Mouse (Mus musculus): ENCODE results near the gene Foxo3. TPM values are rescaled to one million over a fixed set of nuclear protein-coding genes. Genes with fewer than 3 reads are reported as not detected.

The Foxo3 gene
- polyA plus RNA-seq, 1 experiment = 14.6 TPM

DNA sequence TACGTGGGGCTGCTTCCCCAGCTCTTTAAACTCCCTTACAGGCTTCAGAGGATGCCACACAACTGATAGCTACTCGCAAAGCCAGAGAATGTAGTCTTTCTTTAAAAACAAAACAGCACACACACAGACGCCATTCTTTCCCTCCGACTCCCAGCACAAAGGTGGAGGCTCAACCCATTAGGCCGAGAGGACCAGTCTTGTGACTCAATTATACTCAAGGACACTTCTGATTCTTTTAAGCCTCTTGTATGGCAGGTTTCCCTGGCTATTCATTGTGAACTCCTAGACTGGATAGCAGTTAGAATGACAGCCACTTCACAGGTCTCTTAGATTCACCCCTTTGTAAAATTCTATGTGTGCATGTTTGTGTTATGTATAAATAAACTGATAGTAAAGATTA is 38.3 kb downstream of the Foxo3 start:
- TF ChIP-seq POLR2A (IDR thresholded peaks at IDR 0.05; ENCODE audit: borderline replicate concordance, extremely low read depth, insufficient read depth, insufficient read length, poor library complexity, severe bottlenecking) (no peak), CTCF (IDR thresholded peaks at IDR 0.05; ENCODE audit: borderline replicate concordance, extremely low read depth, insufficient read depth, insufficient read length) (no peak)
- peak; percentile 53 for DNase-seq (ENCODE audit: low read depth)

DNA sequence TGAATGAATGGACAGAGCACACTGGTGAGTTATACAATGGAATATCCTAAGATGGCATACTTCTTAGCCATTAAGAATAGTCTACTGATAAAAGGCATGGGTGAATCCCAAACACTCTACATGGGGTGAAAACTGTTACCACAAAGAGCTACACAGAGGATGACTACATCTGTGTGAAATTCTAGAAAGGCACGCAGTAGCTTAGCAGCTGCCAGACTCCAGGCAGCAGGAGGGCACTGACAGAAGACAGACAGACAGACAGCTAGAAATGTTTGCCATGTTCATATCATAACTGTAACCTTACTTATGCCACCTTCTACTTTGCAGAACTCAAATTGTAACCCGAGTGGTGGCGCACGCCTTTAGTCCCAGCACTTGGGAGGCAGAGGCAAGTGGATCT is 39.0 kb downstream of the Foxo3 start:
- TF ChIP-seq CTCF (IDR thresholded peaks at IDR 0.05; ENCODE audit: borderline replicate concordance, extremely low read depth, insufficient read depth, insufficient read length) (no peak), POLR2A (IDR thresholded peaks at IDR 0.05; ENCODE audit: borderline replicate concordance, extremely low read depth, insufficient read depth, insufficient read length, poor library complexity, severe bottlenecking) (no peak)
- DNase-seq (ENCODE audit: low read depth) = no peak

DNA sequence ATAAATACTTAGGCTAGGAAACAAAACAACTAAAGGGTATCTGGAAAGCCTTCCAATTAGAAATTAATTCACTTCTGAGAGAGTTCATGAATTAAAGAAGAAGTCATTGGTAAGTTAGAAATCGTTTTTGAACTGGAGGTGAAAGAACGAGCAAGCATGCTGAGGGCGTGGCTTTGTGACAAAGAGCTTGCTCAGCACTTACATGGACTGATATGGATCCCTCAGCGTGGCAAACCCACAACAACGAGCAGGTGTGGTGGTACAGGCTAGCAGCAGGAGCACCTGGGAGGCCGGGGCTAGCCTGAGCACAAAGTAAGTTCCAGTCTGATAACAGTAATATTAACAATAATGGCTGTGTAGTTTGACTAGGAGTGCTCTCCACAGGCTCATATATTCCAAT is 41.2 kb downstream of the Foxo3 start:
- DNase-seq (ENCODE audit: low read depth) = no peak
- no peak for TF ChIP-seq POLR2A (IDR thresholded peaks at IDR 0.05; ENCODE audit: borderline replicate concordance, extremely low read depth, insufficient read depth, insufficient read length, poor library complexity, severe bottlenecking)
- no peak for TF ChIP-seq CTCF (IDR thresholded peaks at IDR 0.05; ENCODE audit: borderline replicate concordance, extremely low read depth, insufficient read depth, insufficient read length)

DNA sequence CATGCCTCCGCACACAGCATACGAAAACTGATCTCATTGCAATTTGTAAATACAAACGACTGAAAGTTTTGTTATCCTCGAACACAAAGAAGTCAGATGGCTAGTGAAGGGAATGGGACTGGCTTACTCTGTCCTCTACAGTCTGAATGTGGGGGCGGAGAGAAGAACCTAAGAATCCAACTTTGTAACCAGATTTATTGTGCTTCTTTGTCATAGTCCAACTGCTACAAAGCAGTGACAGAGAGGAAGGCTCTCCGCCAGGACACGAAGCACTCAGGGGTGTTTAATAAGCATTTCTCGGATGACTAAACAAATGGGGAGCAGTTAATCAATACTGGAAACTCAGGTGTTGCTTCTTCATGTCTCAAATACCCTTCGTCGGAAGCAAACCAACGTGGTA is 43.6 kb downstream of the Foxo3 start:
- DNase-seq (ENCODE audit: low read depth) = no peak
- no peak for TF ChIP-seq POLR2A (IDR thresholded peaks at IDR 0.05; ENCODE audit: borderline replicate concordance, extremely low read depth, insufficient read depth, insufficient read length, poor library complexity, severe bottlenecking)
- TF ChIP-seq CTCF (IDR thresholded peaks at IDR 0.05; ENCODE audit: borderline replicate concordance, extremely low read depth, insufficient read depth, insufficient read length) = no peak

DNA sequence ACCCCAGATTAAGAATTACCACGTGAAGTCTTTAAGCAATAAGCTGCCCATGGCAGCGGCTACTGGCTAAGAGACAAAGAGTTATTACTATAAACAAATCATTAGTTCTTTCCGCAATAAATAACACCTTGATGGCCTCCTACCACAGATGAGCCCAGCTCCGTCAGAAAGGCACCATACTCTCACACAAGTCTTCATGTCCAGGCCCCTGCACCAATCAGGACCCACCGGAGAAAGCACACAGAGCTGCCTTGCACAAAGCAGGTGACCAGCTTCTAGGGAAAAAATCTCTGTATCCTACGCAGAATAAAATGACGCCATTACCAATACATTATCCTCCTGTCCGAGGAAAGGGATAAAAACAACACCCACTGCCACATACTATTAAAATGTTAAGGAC is 44.7 kb downstream of the Foxo3 start:
- no peak for DNase-seq (ENCODE audit: low read depth)
- TF ChIP-seq CTCF (IDR thresholded peaks at IDR 0.05; ENCODE audit: borderline replicate concordance, extremely low read depth, insufficient read depth, insufficient read length) = no peak
- TF ChIP-seq POLR2A (IDR thresholded peaks at IDR 0.05; ENCODE audit: borderline replicate concordance, extremely low read depth, insufficient read depth, insufficient read length, poor library complexity, severe bottlenecking) = no peak

DNA sequence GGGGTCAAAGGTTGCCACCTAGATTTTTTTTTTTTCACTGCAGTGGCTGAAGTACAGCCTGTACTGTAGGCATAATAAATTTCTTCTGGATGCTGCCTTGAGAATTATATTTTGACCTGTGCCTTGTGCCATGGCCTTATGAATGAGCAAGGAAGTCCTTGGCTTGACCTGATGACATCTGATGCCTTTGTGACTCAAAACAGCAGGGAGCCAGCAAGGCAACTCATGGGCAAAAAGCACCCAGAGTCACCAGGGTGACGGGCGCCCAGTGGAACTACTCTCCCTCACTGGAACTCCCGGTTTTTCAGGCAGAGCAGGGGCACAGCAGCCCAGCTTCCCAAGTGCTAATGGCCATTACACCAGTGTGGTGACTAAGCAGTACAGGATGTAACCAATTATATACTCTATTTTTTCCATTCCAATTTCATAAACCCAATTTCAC is 45.4 kb downstream of the Foxo3 start:
- no peak for DNase-seq (ENCODE audit: low read depth)
- no peak for TF ChIP-seq CTCF (IDR thresholded peaks at IDR 0.05; ENCODE audit: borderline replicate concordance, extremely low read depth, insufficient read depth, insufficient read length)
- no peak for TF ChIP-seq POLR2A (IDR thresholded peaks at IDR 0.05; ENCODE audit: borderline replicate concordance, extremely low read depth, insufficient read depth, insufficient read length, poor library complexity, severe bottlenecking)

GRCm38 (mm10) chr10:42230471-42231099 is 46.0 kb downstream of the Foxo3 start:
- TF ChIP-seq CTCF (IDR thresholded peaks at IDR 0.05; ENCODE audit: borderline replicate concordance, extremely low read depth, insufficient read depth, insufficient read length) (no peak), POLR2A (IDR thresholded peaks at IDR 0.05; ENCODE audit: borderline replicate concordance, extremely low read depth, insufficient read depth, insufficient read length, poor library complexity, severe bottlenecking) (no peak)
- DNase-seq (ENCODE audit: low read depth) = no peak

DNA sequence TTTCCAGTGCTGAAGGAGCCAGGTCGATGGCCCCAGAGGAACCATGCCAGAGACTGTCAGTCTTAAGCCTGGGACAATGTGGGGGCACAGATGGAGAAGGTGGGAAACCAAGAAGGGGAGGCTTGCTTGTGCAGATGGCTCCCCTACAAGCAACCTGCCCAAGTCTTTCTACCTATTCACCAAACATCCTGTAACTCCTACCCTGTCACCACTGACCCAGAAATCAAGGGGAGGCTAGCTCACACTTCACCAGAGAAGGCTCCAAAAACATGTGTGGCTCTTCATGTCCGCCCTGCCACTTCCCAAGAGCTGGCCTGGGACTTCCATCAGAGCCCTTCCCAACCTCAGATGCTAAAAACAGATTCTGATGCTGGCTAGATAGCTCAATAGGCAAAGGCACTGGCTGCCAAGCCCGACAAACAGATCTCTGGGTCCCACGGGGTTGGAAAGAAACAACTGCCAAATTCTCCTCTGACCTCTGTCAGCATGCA is 48.8 kb downstream of the Foxo3 start:
- no peak for TF ChIP-seq POLR2A (IDR thresholded peaks at IDR 0.05; ENCODE audit: borderline replicate concordance, extremely low read depth, insufficient read depth, insufficient read length, poor library complexity, severe bottlenecking)
- TF ChIP-seq CTCF (IDR thresholded peaks at IDR 0.05; ENCODE audit: borderline replicate concordance, extremely low read depth, insufficient read depth, insufficient read length) = no peak
- peak; percentile 68 for DNase-seq (ENCODE audit: low read depth)

DNA sequence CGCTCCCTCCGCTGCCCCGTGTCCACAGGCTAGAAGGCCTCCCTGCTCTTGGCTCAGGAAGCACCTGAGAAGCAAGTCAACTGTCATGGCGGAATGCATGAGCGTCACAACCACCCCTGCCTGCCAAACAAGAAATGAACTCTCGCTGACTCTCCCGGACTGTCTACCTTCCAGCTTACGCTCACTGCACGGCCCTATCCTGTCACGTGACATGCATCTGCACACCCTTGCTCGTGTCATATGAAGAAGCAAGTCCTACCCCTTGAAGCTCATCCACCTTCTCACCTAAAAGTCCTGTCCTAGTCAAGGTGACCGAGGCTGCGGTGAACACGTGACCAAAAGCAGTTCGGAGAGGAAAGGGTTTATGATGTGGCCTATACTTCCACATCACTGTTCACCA is 50.4 kb downstream of the Foxo3 start:
- TF ChIP-seq POLR2A (IDR thresholded peaks at IDR 0.05; ENCODE audit: borderline replicate concordance, extremely low read depth, insufficient read depth, insufficient read length, poor library complexity, severe bottlenecking) = no peak
- no peak for TF ChIP-seq CTCF (IDR thresholded peaks at IDR 0.05; ENCODE audit: borderline replicate concordance, extremely low read depth, insufficient read depth, insufficient read length)
- DNase-seq (ENCODE audit: low read depth) = no peak

DNA sequence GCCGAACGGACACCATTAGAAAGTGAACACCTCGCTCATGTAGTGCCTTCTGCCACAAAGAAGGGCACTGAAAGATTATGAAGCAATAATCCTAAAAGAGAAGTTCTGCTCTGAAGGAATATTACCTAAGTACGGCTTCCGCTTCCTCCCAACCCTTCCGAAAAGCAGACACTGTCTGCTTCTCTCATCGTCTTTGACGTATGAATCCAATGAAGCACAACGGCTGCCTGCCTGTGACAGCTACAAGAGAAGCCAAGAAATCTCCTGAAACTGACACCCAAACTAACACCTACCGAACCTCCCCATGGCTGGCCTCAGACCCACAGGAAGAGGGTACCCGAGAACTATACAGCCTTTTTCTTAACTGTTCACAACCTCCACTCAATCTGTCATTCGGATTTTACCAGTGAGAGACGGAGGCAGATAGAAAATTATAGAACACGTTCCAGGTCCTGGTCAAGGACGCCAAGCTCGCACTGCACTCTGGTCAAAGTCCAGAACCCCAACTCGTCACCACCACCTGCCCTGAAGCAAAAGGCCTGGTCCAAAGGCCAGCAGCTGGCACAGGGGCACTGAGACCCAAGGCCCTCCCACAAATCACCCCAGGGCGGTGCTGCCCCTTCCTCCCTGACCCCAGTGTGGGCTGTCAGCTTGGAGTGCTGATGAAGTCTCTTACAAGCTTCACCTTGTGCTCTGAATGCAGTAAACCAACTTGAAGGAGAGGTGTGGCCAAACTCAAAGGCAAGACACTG is 51.2 kb downstream of the Foxo3 start:
- no peak for DNase-seq (ENCODE audit: low read depth)
- TF ChIP-seq POLR2A (IDR thresholded peaks at IDR 0.05; ENCODE audit: borderline replicate concordance, extremely low read depth, insufficient read depth, insufficient read length, poor library complexity, severe bottlenecking) (no peak), CTCF (IDR thresholded peaks at IDR 0.05; ENCODE audit: borderline replicate concordance, extremely low read depth, insufficient read depth, insufficient read length) (no peak)

DNA sequence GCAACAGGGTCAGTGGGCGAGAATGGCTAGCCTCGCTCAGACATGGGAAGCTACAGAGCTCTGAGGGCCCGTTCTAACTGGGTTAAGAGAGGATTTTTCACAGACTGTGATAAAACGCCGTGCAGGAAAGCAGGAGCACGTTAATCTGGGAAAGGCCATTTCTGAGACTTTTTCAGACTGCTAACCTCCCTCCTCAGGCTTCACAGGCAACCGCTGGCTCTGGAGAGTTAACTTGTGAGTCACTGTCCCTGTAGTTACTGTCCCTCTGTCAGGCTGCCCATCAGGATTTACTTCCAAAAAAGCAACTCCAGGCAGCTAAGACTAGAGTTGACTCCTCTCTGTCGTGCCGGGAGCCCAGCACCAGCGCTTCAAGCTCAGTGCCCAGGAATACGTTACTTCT is 54.6 kb downstream of the Foxo3 start:
- DNase-seq (ENCODE audit: low read depth) = no peak

More for the DNA sequence above, 54.6 kb downstream of the Foxo3 start:
- TF ChIP-seq POLR2A (IDR thresholded peaks at IDR 0.05; ENCODE audit: borderline replicate concordance, extremely low read depth, insufficient read depth, insufficient read length, poor library complexity, severe bottlenecking) (no peak), CTCF (IDR thresholded peaks at IDR 0.05; ENCODE audit: borderline replicate concordance, extremely low read depth, insufficient read depth, insufficient read length) (no peak)

Data from brain, embryonic 14.5 days (tissue).